Mouse (Mus musculus) brain, embryonic 14.5 days (tissue): ENCODE data around the gene Rcc1l.

ENCODE experiments used
- CTCF ChIP-seq: fragments of 200-500 bp; IDR thresholded peaks from 2 replicates; pipeline ENCODE4 v1.5.1; 2012; ENCODE audit warnings: inconsistent platforms, mild to moderate bottlenecking, moderate library complexity, borderline replicate concordance; ENCODE audit not compliant: insufficient read depth, insufficient read length; ENCODE audit errors: extremely low read depth
- POLR2A ChIP-seq: fragments of 200-500 bp; IDR thresholded peaks from 2 replicates; pipeline ENCODE4 v1.6.1; 2012; ENCODE audit warnings: mild to moderate bottlenecking, inconsistent platforms, borderline replicate concordance; ENCODE audit not compliant: poor library complexity, insufficient read depth, insufficient read length, severe bottlenecking; ENCODE audit errors: extremely low read depth

- TF ChIP-seq CTCF (no peak), POLR2A (no peak)
Measured at GRCm38 (mm10) chr5:134169231-134169630, 7.3 kb downstream of the Rcc1l start.
